Mouse (Mus musculus) right cerebral cortex, adult 18-20 months (tissue): ENCODE data around the gene Gpatch8.
A peak's percentile ranks its signal among the peaks of the same experiment; 100 is the strongest.

Experiments
- DNase-seq: peaks from one replicate; pipeline ENCODE4 v3.0.0; 2022; ENCODE audit warnings: mixed read lengths

The Gpatch8 gene

DNA sequence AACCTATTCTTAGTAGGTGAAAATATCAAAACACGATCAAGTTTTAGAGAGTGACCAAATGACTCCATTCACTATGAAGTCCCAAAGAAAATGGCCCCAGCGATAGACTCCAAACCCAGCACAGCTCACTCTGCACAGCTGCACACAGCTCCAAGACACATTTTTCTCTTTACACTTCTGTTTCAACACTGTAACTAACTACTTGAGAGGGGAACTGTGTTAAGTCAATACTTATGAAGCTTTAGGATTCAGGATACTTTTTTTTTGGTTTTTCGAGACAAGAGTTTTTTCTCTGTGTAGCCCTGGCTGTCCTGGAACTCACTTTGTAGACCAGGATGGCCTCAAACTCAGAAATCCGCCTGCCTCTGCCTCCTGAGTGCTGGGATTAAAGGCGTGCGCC, 61.1 kb downstream of the Gpatch8 start:
- no peak for DNase-seq

DNA sequence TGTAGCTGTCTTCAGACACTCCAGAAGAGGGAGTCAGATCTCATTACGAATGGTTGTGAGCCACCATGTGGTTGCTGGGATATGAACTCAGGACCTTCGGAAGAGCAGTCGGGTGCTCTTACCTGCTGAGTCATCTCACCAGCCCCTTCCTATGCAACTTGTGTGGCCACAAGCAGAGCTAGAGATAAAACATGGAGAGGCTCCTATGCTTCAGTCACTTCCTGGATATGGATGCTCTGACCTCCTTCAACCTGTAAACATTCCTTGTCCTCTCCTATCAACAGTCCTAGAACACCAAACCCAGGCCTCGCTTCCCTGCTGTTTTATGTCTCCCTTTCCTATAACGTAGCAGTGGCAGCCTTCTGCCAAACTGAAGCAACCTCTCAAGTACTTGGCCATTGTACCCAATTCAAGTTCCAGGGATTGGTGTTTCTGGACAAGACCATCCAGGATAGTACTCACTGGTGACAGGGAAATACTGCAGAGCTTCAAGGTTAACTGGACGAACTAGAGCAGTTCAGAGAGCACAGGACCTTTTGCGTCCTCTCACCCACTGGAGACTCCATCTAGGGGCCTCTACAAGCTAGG, 62.0 kb downstream of the Gpatch8 start:
- DNase-seq, result no peak

DNA sequence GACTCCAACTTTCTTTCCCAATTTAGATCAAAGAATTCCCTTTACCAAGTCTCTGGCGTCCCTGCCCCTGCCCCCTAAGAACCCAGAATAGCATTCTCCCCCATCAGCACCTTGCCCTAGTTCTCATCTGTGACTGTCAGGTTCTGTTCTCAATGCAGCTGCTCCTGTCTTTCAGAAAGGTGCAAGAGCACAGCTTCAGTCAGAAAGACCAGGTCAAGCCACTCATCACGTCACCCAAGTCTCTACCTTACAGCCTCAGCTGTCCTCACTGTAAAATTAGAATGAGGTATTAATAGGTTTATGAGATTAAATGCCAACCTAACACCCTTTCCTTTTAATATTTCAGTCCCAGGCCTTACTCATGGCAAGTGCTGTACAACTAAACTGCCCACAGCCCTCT, 63.0 kb downstream of the Gpatch8 start:
- DNase-seq, result no peak

DNA sequence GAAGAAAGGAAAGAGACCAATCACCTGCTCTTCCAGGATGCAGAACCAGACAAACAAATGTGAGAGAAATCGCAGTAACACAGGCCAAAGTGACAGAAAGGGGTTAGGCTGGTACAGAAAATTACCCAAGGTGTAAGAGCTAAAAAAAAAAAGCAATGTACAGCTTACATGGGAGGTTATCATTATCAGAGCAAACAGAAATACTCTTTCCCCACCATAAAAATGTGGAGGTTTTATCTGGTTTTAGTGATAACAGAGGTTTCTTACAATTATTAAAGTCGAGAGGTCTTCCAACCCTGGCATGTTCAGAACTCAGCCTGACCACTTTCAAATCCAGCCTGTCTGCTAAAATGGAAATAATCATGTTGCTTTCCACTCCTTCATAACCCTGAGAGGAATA, 68.3 kb downstream of the Gpatch8 start:
- DNase-seq, result no peak

DNA sequence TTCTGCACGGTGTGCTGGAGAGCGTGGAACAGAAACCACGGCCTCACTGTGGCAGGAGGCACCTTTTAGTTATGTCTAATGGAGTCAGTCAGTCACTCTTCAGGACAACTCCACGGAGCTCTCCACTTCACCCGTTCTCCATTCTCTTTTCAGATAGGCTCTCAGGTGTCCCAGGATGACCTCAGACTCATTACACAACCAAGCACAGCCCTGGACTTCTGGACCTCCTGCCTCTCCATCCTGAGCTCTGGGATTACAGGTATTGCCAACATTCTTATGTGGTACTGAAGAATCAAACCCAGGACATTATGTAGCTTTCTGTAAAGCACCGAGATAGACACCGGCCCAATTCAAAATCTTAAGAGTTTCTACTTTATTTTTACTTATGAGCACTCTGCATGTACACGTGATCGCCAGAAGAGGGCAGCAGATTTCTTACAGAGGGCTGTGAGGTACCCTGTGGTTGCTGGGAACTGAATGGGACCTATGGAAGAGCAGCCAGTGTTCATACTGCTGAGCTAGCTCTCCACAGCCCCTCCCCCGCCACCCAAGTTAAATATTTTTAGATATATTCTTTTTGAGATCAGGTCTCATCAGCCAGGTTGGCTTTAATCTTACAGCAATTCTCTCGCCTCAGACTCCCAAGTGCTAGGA, 69.3 kb downstream of the Gpatch8 start:
- peak; percentile 66 for DNase-seq

DNA sequence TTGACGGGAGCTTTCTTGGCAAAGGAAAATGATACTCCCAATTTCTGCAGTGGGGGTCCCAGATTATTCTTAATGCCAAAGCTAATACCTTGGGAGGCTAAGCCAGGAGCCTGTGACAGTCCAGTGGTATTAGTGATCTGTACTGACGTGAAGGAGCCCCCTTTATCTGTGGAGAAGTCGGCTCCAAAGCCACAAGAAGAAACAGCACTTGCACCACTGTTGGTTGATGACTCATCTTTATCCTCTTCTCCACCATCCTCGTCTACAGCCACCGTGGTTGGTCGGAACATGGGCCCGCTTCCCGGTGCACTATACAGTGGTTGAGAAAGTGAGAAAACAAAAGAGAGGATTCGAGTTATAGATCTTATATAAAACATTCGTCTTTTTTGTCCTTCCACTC, 74.4 kb downstream of the Gpatch8 start:
- no peak for DNase-seq

DNA sequence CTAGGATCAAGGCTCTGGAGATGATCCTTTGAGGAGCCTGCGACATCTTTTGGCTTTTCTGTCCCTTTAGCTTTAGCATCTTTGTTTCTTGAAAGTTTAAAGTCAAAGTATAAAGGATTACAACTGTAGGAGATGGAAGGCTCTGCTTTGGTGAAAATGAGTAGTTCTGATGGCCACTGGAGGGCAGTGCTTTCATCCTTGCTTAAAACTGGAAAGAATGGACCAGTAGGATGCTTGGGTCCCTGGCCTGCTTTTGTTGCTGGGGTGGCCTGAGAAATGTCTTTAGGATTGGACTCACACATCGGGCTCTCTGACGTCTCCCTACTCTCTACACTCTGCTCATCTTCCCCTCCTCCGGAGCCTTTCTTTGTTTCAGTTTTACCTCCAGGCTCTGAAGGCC, 75.3 kb downstream of the Gpatch8 start:
- no peak for DNase-seq

DNA sequence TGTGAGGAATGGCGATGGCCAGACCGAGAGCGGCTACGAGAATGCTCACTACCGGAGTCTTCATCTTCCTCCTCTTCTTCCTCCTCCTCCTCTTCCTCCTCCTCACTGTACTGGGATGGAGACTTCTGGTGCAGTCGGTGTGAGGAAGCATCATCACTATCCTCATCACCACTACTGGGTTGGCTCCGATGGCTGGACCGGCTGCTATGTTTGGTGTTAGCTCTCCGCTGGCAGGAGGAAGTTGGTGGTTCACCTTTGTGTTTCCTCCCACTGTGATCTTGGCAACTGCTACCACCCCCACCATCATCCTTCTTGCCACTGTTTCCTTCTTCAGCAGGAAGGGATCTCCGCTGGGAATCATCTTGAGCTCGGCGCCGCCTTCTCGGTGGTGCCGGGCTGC, 76.1 kb downstream of the Gpatch8 start:
- no peak for DNase-seq

DNA sequence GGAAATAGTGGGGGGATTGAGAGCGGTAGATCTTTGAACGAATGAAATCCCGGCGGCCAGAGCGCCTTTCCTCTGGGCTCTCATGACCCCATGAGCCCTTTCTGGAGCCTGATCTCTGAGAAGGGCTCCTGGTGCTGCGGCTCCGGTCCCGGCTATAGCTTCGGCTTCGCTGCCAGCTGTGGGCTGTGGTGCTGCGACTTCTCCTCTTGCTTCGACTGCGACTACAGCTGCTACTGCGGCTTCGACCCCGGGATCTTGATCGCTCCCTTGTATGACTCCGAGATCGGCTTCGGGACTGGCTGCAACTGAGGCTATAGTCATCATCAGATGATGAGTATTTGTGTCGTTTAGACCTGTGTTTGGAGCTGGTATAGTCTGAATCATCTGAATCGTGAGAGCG, 76.6 kb downstream of the Gpatch8 start:
- DNase-seq, result no peak

DNA sequence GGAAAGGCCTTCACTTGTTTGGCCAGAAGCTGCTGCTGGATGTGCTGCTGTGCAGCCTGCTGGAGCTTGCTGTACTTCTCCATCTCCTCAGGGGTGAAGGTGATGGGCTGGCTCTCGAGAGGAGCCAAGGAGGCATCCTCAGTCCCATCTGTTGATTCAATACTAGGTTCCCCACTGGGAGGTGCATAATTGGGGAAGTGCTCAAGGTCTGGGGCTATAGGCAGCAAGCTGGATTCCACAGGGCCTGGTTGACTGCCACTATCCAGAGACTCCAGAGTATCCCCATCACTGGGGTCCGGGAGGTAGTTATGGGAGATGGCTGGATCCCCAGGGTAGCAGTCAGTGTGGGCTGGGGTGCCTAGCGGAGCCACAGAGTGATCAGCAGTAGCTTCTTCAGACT, 77.5 kb downstream of the Gpatch8 start:
- no peak for DNase-seq

DNA sequence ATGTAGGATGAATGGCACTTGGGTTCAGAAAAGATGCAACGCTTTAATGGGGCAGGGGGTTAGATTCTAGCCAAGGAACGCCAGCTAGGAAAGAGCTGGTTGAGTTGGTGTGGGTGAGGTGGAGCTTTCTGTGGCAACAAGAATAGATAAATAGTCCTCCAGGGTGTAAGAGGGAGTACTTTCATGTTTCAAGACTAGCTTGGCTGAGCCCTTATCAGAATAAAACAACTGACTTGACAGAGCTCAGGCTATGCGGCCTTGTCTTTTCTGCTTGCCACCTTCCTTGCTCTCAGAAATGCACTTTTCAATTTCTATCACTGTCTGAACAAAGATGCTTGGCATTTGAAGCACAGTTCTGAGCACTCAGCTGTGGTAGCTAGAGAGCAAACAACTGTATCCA, 81.2 kb downstream of the Gpatch8 start:
- no peak for DNase-seq

DNA sequence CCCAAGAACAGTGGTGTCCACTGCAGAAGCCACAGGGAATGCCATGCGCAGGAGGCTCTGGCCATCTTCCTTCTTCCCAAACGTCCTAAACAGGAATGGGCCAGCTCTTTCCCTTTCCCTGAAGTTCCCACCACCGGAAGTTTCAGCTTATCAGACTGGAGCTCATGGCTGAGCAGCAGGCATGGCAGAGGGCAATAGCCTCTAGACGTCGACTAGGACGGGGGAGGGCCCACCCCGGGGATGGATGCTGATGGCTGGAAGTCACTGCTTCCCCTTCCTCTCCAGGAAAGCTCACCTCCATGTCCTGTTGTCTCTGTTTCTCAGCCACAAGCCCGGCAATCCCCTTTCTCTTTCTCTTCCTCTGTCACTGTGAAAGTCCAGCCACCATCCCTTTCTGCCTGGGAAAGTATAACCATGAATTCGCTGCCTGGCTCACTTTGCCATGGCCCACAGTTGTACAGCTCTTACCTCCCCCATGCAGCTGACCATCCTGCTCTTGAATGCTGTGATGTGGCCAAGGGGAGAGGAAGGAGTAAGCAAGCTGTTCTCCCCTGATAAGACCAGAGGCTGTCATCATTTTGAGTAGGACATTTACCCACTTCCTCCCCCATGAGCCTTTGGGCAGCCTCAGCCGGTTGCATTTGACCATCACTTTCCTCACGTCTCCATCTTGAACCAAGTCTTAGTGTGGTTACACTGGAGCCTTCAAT, 86.4 kb downstream of the Gpatch8 start, which contains the start of gene Itga2b:
Gene Itga2b (minus strand): TSS at position 475 of the 710 bp plus-strand sequence.
- DNase-seq, result no peak

DNA sequence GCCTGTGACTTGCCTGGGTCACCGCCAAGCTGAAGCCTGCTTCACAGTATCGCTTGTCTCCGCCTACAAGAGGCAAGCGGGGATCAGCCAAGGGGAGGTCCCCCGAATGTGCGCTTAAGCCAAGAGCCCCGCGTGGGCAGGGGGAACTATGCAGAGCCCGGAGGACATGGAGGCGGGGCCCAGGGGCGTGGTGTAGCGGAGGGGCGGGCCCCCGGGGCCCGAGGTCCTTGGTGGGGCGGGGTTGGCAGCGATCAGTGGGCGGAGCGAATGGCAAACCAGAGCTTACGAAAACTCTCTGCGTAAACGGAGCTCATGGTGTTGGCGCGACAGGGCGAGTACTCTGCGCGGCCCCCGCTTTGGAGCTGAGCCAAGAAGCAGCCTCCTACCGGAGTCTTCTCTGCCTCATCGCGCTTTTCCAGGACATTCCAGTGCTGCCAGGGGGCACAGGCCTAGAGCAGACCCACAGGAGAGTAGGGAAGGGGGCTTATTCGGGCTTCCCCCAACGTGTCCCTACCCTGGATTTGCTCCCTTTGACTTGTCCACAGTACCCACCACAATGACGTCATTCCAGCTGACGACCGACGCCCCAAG, 89.1 kb downstream of the Gpatch8 start:
- DNase-seq, result peak; percentile 95

DNA sequence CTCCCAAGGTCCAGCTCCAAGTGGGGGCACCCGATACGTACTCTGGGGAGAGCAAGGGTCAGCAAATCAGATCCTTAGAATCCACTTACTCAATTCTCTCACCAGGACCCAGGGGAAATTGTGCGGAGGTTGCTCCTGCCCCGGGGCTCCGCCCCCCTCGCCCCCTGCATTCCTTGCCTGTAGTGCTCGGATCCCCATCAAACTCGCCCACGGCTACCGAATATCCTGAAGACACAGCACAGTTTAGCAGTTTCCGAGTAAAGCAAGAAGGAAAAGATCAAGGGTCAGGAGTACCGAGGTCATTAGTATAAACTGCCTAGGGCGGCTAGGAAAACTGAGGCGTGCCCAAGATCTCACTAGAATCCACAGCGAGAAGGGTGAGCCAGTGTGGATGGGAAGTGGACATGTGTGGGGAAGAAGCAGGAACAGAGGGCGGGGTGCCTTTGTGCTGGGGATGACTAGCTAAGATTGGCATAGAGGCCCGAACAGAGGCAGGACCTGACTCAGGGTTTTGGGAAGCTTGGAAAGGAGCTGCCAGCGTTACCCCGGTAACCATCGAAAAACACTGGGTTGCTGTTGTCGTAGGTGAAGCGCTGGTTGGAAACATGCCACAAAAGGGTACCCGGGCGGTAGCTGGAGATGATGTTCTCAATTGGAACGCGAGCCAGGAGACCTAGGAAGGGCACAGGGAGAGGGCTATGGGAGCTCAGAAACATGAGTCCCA, 90.3 kb downstream of the Gpatch8 start:
- DNase-seq, result peak; percentile 83

DNA sequence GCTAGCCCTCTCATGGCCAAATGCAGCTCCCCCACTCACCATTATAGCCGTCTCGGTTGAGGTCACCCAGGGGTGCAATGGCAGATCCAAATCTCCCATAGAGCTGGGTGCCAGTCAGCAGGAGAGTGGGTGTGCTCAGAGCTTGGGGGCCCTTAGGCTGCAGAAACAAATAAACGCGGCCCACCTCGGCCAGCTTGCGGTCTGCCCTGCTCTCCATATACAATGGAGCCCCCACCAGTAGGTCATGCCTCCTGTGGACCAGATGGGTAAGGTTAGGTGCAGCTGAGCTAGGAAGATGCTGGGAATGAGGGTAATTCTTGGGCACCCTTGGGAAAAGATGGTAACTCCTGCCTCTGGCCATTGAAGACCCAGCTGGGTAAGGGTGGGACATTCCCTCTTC, 91.3 kb downstream of the Gpatch8 start:
- no peak for DNase-seq

DNA sequence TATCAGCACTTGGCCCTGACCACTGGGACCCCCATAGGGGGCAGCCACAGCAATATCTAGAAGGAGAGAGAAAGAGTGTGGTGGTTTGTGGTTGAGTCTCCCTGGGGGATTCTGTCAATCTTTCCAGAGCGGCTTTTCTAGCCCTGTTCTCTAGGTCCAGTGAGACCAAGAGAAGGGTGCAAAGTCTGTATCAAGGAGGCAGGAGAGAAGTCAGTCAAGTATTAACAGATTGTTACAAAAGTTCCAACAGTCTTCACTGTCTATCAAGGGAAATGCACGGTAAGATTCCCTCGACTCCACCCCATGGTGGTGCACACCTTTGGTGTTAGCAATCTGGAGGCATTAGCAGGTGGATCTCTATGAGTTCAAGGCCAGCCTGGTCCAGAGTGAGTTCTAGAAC, 94.4 kb downstream of the Gpatch8 start:
- no peak for DNase-seq

DNA sequence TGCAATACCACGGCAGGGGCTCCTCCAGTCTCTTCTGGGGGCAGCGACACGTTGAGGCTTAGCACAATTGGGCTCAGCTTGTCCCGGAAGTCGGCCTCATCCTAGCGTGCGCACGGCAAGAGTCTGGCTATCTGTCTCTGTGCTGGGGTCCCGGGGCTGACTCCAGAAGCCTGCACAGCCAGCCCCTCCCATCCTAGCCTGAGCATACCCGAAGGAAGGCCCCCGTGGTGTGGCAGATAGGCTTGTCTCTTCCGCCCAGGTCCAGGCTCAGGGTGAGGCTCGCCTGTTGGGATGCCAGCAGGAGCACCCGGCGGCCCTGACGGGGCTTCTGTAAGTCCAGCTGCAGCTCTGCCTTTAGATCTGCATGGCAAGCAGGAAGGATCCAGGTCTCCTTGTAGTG, 95.7 kb downstream of the Gpatch8 start:
- no peak for DNase-seq

DNA sequence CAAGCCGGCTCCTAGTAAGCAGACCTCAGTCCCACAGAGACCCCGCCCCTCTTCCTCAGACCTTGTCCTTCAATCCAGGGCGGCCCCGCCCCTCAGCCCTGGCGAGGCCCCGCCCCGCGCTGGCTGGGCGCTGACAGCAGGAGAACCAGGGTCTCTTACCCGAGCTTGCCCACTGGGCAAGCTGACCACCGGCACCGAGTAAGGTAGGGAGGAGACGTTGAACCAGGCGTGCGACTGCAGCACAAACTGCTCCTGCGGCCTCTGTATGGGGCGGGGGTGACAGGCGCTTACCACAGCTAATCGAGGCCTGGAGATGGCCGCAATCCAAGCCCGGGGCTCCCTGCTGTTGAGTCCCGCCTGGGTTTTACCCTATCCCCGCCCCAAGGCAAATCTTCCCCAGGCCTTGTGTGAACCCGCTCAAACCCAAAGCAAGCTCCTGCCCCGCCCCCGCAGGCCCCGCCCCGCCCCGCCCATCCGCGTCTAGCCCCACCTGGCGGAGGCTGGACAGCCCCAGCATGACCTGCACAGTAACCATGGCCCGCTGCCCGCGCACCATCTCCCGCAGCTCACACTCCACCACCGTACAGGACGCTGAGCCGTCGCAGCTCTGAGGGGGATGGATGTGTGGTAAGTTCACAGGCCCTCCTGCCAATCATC, 100.3 kb downstream of the Gpatch8 start:
- DNase-seq, result peak; percentile 60

DNA sequence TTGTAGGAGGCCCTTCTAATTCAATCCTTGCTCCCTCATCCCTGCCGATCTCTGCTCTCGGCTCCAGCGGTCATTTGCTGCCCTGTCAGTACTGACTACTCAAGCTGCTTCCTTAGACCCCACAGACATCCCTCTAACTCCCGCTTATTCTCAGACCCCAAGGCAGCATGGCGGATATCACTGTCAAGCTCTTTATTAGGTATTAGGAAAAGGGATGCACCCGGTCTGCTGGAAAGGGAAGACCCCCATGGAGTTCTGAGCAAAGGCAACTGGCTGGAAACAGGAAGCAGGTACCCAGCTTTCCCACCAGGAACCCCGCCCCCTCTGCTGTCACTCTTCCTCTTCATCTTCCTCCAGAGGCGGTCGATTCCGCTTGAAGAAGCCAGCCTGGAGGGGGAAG, 103.1 kb downstream of the Gpatch8 start:
- DNase-seq, result no peak

DNA sequence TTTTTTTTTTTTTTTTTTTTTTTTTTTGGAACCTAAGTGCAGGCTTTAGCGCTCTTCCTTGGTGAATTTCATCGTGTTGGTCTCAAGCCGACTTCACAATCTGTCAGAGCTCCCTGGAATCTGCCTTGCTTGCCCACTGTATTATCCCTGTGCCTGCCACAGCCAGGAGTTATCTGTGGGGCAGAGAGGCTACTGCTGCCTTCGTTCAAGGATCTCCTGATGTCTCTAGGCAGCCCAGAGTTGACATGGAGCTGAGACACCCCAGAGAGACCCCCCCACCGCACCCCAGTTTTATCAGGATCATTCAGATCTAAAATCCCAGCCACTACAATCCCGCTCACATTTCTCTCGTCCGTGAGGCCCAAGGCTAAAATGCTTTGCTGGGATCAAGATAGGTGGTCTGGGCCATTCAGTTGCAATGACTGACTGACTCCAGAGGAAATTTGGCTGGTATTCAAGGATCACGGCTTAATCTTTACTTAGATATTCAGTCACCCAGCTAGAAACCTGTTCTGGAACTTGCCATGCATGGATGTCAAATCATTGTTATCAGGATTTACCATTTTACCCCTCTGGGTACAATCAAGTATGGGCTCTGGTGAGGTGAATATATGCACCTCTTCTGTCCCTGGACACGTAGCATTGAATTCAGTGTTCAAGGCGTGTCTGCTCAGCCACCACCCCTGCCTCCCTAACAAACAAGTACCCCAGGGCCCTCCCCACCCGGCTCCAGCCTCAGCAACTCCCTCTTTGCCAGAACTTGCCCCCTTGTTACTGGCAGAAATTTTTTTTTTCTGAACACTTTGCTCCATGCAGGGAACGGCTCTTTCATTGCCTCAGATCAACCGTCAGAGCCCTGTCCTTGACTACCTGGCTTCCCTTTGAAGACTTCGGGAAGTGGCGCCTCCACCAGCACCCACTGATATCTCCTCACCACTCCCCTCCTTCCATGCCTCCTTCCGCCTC, 106.9 kb downstream of the Gpatch8 start:
- peak; percentile 62 for DNase-seq

DNA sequence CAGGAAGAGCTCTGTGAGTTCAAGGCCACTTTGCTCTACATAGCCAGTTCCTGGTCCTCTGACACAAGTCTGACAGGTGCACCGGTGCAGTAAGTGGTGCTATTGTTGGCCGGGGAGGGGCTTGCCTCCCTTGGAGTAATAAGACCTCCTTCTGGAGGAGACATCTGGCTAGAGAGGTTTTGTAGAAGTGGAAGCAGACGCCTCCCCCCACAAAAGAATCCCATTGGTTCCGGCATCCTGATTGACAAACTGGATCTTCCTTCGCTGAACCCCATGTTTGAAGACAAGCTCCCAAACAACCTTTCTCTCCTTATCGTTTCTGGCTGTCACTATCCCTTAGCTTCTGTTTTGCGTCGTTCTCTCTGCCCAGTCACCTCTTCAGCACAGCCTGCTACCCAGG, 107.9 kb downstream of the Gpatch8 start:
- peak; percentile 66 for DNase-seq

DNA sequence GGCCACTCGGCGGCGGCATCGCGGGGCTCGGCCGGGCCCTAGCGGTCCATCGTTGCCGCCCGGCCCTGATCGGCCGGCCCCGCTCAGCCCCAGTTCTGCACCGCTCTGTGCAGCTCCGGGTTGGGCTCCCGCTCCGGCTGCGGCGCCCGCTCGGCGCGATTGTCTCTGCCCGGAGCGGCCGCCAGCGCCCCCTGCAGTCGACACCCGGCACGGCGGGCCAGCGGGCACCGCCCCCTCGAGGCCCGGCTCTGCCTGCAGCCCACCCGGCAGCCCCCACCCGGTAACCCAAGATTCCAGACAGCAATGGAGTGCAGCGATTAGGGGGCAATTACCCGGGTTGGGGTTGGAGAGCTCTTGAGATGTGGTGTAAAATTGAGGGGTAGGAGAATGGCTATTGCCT, 108.7 kb downstream of the Gpatch8 start, which contains the start of gene Fam171a2:
Gene Fam171a2 (minus strand): TSS at position 186 of the 400 bp plus-strand sequence.
- DNase-seq, result peak; percentile 72
